Mouse (Mus musculus): ENCODE results near the gene Tex14.

GRCm38 (mm10) chr11:87578963-87579601 lies 174.2 kb downstream of the Tex14 start:
- no peak for TF ChIP-seq CTCF (IDR thresholded peaks at IDR 0.05; ENCODE audit: control insufficient read depth, insufficient read depth, insufficient read length)
- TF ChIP-seq USF1 (IDR thresholded peaks at IDR 0.05; ENCODE audit: low read depth), result no peak
- TF ChIP-seq CEBPB (IDR thresholded peaks at IDR 0.05; ENCODE audit: low read depth), result no peak
- no peak for TF ChIP-seq MYOD1 (IDR thresholded peaks at IDR 0.05; ENCODE audit: control insufficient read depth, insufficient read length, low read depth)
- TF ChIP-seq MAX (IDR thresholded peaks at IDR 0.05), result no peak
- no peak for TF ChIP-seq MYOG (IDR thresholded peaks at IDR 0.05; ENCODE audit: control insufficient read depth, extremely low read depth, insufficient read length)
- TF ChIP-seq FOSL1 (IDR thresholded peaks at IDR 0.05; ENCODE audit: insufficient read depth, low read length, poor library complexity, severe bottlenecking), result no peak

Measured in C2C12 (cell line).